18 mouse cellular contexts compared by ENCODE assay signal in genomic region chr1:22620827-22621226, GRCm38 (mm10).
"Had no signal": no experiment of that assay in that cellular context is flagged by ENCODE, and none has a peak within 500 bp of the region (broad histone marks: within the 10 kb centered on the region; RNA-seq: fewer than 3 reads in every experiment).

No protein-coding gene starts in this region.

- DNase-seq: kidney, adult 11 months; kidney, adult 9 months; kidney, postnatal 4 days; left cerebral cortex, postnatal 4 days; lung, embryonic 14.5 days; lung, postnatal 10 days; lung, postnatal 4 days; midbrain, embryonic 14.5 days; right cerebral cortex, adult 18-20 months; right cerebral cortex, postnatal 25 days; thymus, adult 18-20 months; thymus, postnatal 14 days had no signal

- H3K4me3 ChIP-seq: layer of hippocampus, adult 2 months; limb, embryonic 13.5 days; midbrain, embryonic 10.5 days; myocyte; neural tube, embryonic 15.5 days had no signal

- H3K4me2 ChIP-seq: limb, embryonic 13.5 days; lung, embryonic 14.5 days; neural tube, embryonic 15.5 days had no signal

- H3K27ac ChIP-seq: kidney, postnatal 0 days; layer of hippocampus, adult 2 months; limb, embryonic 13.5 days; midbrain, embryonic 10.5 days; neural tube, embryonic 15.5 days had no signal

- H3K27me3 ChIP-seq: limb, embryonic 13.5 days; neural tube, embryonic 15.5 days had no signal

- H3K36me3 ChIP-seq: limb, embryonic 13.5 days; midbrain, embryonic 10.5 days; neural tube, embryonic 15.5 days had no signal

- H3K9me3 ChIP-seq: limb, embryonic 13.5 days; midbrain, embryonic 10.5 days; neural tube, embryonic 15.5 days had no signal

- H3K4me1 ChIP-seq: limb, embryonic 13.5 days; midbrain, embryonic 10.5 days; neural tube, embryonic 15.5 days had no signal

- H3K9ac ChIP-seq: limb, embryonic 13.5 days; lung, embryonic 14.5 days; neural tube, embryonic 15.5 days had no signal
